Mouse (Mus musculus): ENCODE results near the gene Gm10563. TPM values are rescaled to one million over a fixed set of nuclear protein-coding genes. Genes with fewer than 3 reads are reported as not detected.
"Not testable (repeated sequence)": the region's sequence is repeated elsewhere in the genome, so short reads cannot be mapped to it uniquely, and the experiment has no call there.

Gm10563 gene
- polyA plus RNA-seq, 1 experiment from 2014 or later = not detected

DNA sequence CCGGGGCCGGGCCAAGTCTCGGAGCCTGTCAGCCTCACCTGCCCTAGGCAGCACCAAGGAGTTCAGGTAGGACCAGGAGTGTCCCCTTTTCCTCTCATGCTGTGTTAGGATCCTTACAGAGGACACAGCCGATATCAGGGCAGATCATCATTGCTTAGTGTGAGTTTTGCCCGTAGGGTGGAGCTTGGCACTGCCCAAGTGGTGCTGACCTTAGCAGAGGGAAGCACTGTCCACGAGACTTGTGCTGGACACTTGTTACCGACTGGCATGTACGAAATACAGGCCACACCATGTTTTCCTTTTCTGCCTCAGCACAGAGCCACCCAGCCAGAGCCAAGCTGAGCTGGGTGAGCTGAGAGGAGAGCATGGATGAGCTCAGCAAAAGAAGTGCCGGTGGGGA is 68.1 kb downstream of the Gm10563 start:
- WGBS = 95% methylated on average over 9 of the region's 9 CpGs
- no peak overlapping the region for H3K4me2 ChIP-seq (ENCODE audit: low read depth)
- no peaks in the 10 kb centered on the region for H3K27me3 ChIP-seq (ENCODE audit: control insufficient read depth, insufficient read depth, low read length)
- H3K36me3 ChIP-seq (ENCODE audit: control insufficient read depth, insufficient read depth, low read length) = no peaks in the 10 kb centered on the region; the same call in 1 of the 2 replicates
- ATAC-seq (ENCODE audit: insufficient read depth, low FRiP score, low TSS enrichment) (no peak), DNase-seq (ENCODE audit: low spot score) (no peak)
- H3K27ac ChIP-seq (ENCODE audit: low read depth, low read length) = no peak overlapping the region
- H3K9ac ChIP-seq (ENCODE audit: low read length) = no peak overlapping the region
- H3K4me3 ChIP-seq (ENCODE audit: low read depth, low read length) = no peak overlapping the region
- H3K9me3 ChIP-seq (ENCODE audit: control insufficient read depth, low read length) = no peaks in the 10 kb centered on the region
- H3K4me1 ChIP-seq (ENCODE audit: control insufficient read depth, insufficient read depth, low read length) = no peaks in the 10 kb centered on the region

GRCm38 (mm10) chr4:155575521-155575920 is 69.7 kb downstream of the Gm10563 start:
- H3K36me3 ChIP-seq (ENCODE audit: control insufficient read depth, insufficient read depth, low read length) = no peaks in the 10 kb centered on the region; the same call in 1 of the 2 replicates
- 92% methylated on average over 8 of the region's 8 CpGs for WGBS

DNA sequence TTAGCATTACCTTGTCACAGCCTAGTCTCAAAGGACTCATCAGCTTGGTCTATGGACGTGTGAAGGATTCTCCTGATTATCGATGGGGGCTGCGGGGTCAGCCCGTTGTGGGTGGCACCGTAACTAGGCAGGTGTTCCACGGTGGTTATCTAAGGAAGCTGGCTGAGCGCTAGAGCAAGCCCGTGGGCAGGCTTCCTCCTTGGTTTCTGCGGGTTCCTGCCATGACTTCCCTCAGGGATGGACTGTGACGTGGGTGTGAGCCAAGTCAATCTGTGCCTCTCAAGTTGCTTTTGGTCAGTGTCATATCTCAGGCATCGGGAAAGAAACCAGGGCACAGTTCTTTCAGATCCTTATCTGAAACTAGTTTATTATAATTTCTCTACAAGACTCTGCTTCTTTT is 70.3 kb downstream of the Gm10563 start:
- Histone ChIP-seq H3K27ac (ENCODE audit: low read depth, low read length) (no peak overlapping the region), H3K4me1 (ENCODE audit: control insufficient read depth, insufficient read depth, low read length) (no peaks in the 10 kb centered on the region), H3K9me3 (ENCODE audit: control insufficient read depth, low read length) (no peaks in the 10 kb centered on the region), H3K9ac (ENCODE audit: low read length) (no peak overlapping the region), H3K4me3 (ENCODE audit: low read depth, low read length) (no peak overlapping the region), H3K27me3 (ENCODE audit: control insufficient read depth, insufficient read depth, low read length) (no peaks in the 10 kb centered on the region), H3K4me2 (ENCODE audit: low read depth) (no peak overlapping the region), H3K36me3 (ENCODE audit: control insufficient read depth, insufficient read depth, low read length) (no peaks in the 10 kb centered on the region; the same call in 1 of the 2 replicates)
- 88% methylated on average over 11 of the region's 11 CpGs for WGBS
- ATAC-seq (ENCODE audit: insufficient read depth, low FRiP score, low TSS enrichment) = no peak
- DNase-seq (ENCODE audit: low spot score) = no peak

More at GRCm38 (mm10) chr4:155575521-155575920, 69.7 kb downstream of the Gm10563 start:
- Histone ChIP-seq H3K27me3 (ENCODE audit: control insufficient read depth, insufficient read depth, low read length) (no peaks in the 10 kb centered on the region), H3K27ac (ENCODE audit: low read depth, low read length) (no peak overlapping the region), H3K9ac (ENCODE audit: low read length) (no peak overlapping the region), H3K4me2 (ENCODE audit: low read depth) (no peak overlapping the region), H3K4me3 (ENCODE audit: low read depth, low read length) (no peak overlapping the region), H3K9me3 (ENCODE audit: control insufficient read depth, low read length) (no peaks in the 10 kb centered on the region), H3K4me1 (ENCODE audit: control insufficient read depth, insufficient read depth, low read length) (no peaks in the 10 kb centered on the region)
- no peak for DNase-seq (ENCODE audit: low spot score)
- ATAC-seq (ENCODE audit: insufficient read depth, low FRiP score, low TSS enrichment) = no peak

DNA sequence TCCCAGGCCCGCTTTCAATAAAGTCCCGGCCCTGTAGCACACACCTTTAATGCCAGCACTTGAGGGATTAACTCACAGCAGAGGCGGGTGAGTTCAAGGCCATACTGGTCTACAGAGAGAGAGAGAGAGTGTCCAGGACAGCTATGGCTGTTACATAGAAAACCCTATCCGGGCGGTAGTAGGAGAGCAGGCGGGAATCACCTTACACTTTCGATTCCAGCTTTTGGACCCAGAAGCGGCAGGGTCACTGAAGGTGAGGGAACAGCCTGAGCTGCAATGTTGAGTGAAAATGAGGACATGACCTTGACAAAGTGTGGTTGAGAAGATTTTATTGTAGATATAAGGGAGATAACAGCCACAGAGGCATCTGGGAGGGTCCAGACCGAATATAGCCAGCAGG is 71.3 kb downstream of the Gm10563 start:
- no peak overlapping the region for H3K27ac ChIP-seq (ENCODE audit: low read depth, low read length)
- no peaks in the 10 kb centered on the region for H3K27me3 ChIP-seq (ENCODE audit: control insufficient read depth, insufficient read depth, low read length)
- no peaks in the 10 kb centered on the region for H3K9me3 ChIP-seq (ENCODE audit: control insufficient read depth, low read length)
- H3K36me3 ChIP-seq (ENCODE audit: control insufficient read depth, insufficient read depth, low read length) = no peaks in the 10 kb centered on the region; the same call in 1 of the 2 replicates
- 96% methylated on average over 9 of the region's 9 CpGs for WGBS
- no peak overlapping the region for H3K4me2 ChIP-seq (ENCODE audit: low read depth)
- H3K4me3 ChIP-seq (ENCODE audit: low read depth, low read length) = no peak overlapping the region
- ATAC-seq (ENCODE audit: insufficient read depth, low FRiP score, low TSS enrichment) (no peak), DNase-seq (ENCODE audit: low spot score) (no peak)
- no peak overlapping the region for H3K9ac ChIP-seq (ENCODE audit: low read length)
- H3K4me1 ChIP-seq (ENCODE audit: control insufficient read depth, insufficient read depth, low read length) = no peaks in the 10 kb centered on the region

DNA sequence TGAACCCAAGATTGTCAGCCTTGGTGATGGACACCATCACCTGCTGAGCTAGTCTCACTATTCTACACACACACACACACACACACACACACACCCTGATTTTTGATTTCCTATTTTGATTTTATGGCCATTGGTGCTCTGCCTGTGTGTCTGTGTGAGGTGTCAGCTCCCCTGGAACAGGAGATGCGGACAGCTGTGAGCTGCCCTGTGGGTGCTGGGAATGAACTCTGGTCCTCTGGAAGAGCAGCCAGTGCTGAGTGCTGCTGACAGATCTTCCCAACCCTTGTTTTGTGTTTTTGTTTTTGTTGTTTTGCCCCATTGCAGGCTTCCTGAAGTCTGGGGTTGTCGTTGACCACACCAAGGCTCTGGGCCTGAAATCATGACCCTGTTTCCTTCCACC is 72.1 kb downstream of the Gm10563 start:
- Histone ChIP-seq H3K27me3 (ENCODE audit: control insufficient read depth, insufficient read depth, low read length) (no peaks in the 10 kb centered on the region), H3K9me3 (ENCODE audit: control insufficient read depth, low read length) (no peaks in the 10 kb centered on the region), H3K4me1 (ENCODE audit: control insufficient read depth, insufficient read depth, low read length) (no peaks in the 10 kb centered on the region), H3K36me3 (ENCODE audit: control insufficient read depth, insufficient read depth, low read length) (no peaks in the 10 kb centered on the region; the same call in 1 of the 2 replicates), H3K9ac (ENCODE audit: low read length) (no peak overlapping the region), H3K4me2 (ENCODE audit: low read depth) (no peak overlapping the region), H3K4me3 (ENCODE audit: low read depth, low read length) (no peak overlapping the region), H3K27ac (ENCODE audit: low read depth, low read length) (no peak overlapping the region)
- DNase-seq (ENCODE audit: low spot score) (no peak), ATAC-seq (ENCODE audit: insufficient read depth, low FRiP score, low TSS enrichment) (no peak)
- 96% methylated on average over 2 of the region's 2 CpGs for WGBS

DNA sequence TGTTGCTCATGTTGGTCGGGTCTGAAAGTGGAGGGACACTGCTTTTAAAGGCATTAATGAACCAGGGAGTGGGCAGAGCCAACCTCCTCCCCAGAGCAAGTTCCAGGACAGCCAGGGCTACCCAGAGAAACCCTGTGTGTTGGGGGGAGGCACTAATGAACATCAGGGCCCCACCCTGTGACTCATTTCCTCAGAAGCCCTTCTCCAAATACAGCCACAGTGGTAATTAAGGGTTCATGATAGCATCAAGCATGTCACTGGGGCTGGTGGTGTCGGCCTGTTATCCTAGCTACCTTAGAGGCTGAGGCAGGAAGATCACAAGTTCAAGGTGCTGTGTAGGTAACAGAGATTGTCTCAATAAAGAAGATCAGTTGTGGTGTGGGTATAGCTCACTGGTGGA is 73.8 kb downstream of the Gm10563 start:
- Histone ChIP-seq H3K9ac (ENCODE audit: low read length) (no peak overlapping the region), H3K9me3 (ENCODE audit: control insufficient read depth, low read length) (no peaks in the 10 kb centered on the region)
- 88% methylated on average over 2 of the region's 2 CpGs for WGBS

GRCm38 (mm10) chr4:155570315-155570714 is 74.9 kb downstream of the Gm10563 start:
- not testable (repeated sequence) for H3K9ac ChIP-seq (ENCODE audit: low read length); H3K4me3 ChIP-seq (ENCODE audit: low read depth, low read length); H3K4me2 ChIP-seq (ENCODE audit: low read depth); ATAC-seq (ENCODE audit: insufficient read depth, low FRiP score, low TSS enrichment); H3K4me1 ChIP-seq (ENCODE audit: control insufficient read depth, insufficient read depth, low read length); H3K27ac ChIP-seq (ENCODE audit: low read depth, low read length); H3K9me3 ChIP-seq (ENCODE audit: control insufficient read depth, low read length); H3K36me3 ChIP-seq (ENCODE audit: control insufficient read depth, insufficient read depth, low read length); H3K27me3 ChIP-seq (ENCODE audit: control insufficient read depth, insufficient read depth, low read length); DNase-seq (ENCODE audit: low spot score)
- WGBS = 94% methylated on average over 11 of the region's 11 CpGs

More for the DNA sequence above, 73.8 kb downstream of the Gm10563 start:
- H3K27ac ChIP-seq (ENCODE audit: low read depth, low read length) = no peak overlapping the region
- ATAC-seq (ENCODE audit: insufficient read depth, low FRiP score, low TSS enrichment) = no peak
- no peaks in the 10 kb centered on the region for H3K4me1 ChIP-seq (ENCODE audit: control insufficient read depth, insufficient read depth, low read length)
- DNase-seq (ENCODE audit: low spot score) = no peak
- no peak overlapping the region for H3K4me3 ChIP-seq (ENCODE audit: low read depth, low read length)
- no peak overlapping the region for H3K4me2 ChIP-seq (ENCODE audit: low read depth)
- H3K27me3 ChIP-seq (ENCODE audit: control insufficient read depth, insufficient read depth, low read length) = no peaks in the 10 kb centered on the region
- H3K36me3 ChIP-seq (ENCODE audit: control insufficient read depth, insufficient read depth, low read length) = no peaks in the 10 kb centered on the region

GRCm38 (mm10) chr4:155569818-155570217 is 75.4 kb downstream of the Gm10563 start:
- Histone ChIP-seq H3K4me1 (ENCODE audit: control insufficient read depth, insufficient read depth, low read length) (peaks cover 5% of the 10 kb centered on the region), H3K9me3 (ENCODE audit: control insufficient read depth, low read length) (no peaks in the 10 kb centered on the region), H3K27ac (ENCODE audit: low read depth, low read length) (no peak overlapping the region), H3K9ac (ENCODE audit: low read length) (no peak overlapping the region), H3K4me3 (ENCODE audit: low read depth, low read length) (no peak overlapping the region), H3K27me3 (ENCODE audit: control insufficient read depth, insufficient read depth, low read length) (no peaks in the 10 kb centered on the region), H3K36me3 (ENCODE audit: control insufficient read depth, insufficient read depth, low read length) (no peaks in the 10 kb centered on the region), H3K4me2 (ENCODE audit: low read depth) (no peak overlapping the region)
- 97% methylated on average over 6 of the region's 6 CpGs for WGBS
- no peak for ATAC-seq (ENCODE audit: insufficient read depth, low FRiP score, low TSS enrichment)
- DNase-seq (ENCODE audit: low spot score) = no peak

- Histone ChIP-seq H3K27me3 (ENCODE audit: control insufficient read depth, insufficient read depth, low read length) (no peaks in the 10 kb centered on the region), H3K4me2 (ENCODE audit: low read depth) (no peak overlapping the region), H3K9ac (ENCODE audit: low read length) (no peak overlapping the region), H3K4me1 (ENCODE audit: control insufficient read depth, insufficient read depth, low read length) (peaks cover 10% of the 10 kb centered on the region), H3K36me3 (ENCODE audit: control insufficient read depth, insufficient read depth, low read length) (no peaks in the 10 kb centered on the region), H3K4me3 (ENCODE audit: low read depth, low read length) (no peak overlapping the region), H3K27ac (ENCODE audit: low read depth, low read length) (no peak overlapping the region), H3K9me3 (ENCODE audit: control insufficient read depth, low read length) (no peaks in the 10 kb centered on the region)
- 89% methylated on average over 7 of the region's 7 CpGs for WGBS
- ATAC-seq (ENCODE audit: insufficient read depth, low FRiP score, low TSS enrichment) = no peak
- no peak for DNase-seq (ENCODE audit: low spot score)
Observed at GRCm38 (mm10) chr4:155568632-155569370, 76.4 kb downstream of the Gm10563 start.
